Mouse (Mus musculus) MEL (cell line): ENCODE data around the gene Ahcy. TPM values are rescaled to one million over a fixed set of nuclear protein-coding genes. Genes with fewer than 3 reads are reported as not detected.
A peak's percentile ranks its signal among the peaks of the same experiment; 100 is the strongest.

Source experiments
- DNase-seq: peaks from one replicate; pipeline ENCODE4 v3.0.0; 2011; ENCODE audit warnings: low read depth, low spot score
- H3K27ac ChIP-seq: 2 replicates; pipeline ENCODE4 v1.5.1; 2012; ENCODE audit warnings: low read depth, mild to moderate bottlenecking, control low read depth, low read length, moderate library complexity; ENCODE audit not compliant: control insufficient read depth
- H3K27me3 ChIP-seq, 2 experiments: fragments of 150-350 bp in 1 of 2; sonication (generic) in 1 of 2; 2 replicates each; pipeline ENCODE4 v1.6.1; 2012; ENCODE audit warnings: low read length in 2 of 2, mild to moderate bottlenecking in 2 of 2, improper control_type of control experiment in 1 of 2, moderate library complexity in 1 of 2; ENCODE audit not compliant: insufficient read depth in 2 of 2, control insufficient read depth in 1 of 2
- H3K36me3 ChIP-seq, 2 experiments: 2 replicates each; pipeline ENCODE4 v1.6.1; 2012 to 2014; ENCODE audit warnings: low read length in 2 of 2, improper control_type of control experiment in 1 of 2, inconsistent platforms in 1 of 2, mild to moderate bottlenecking in 1 of 2; ENCODE audit not compliant: insufficient read depth in 2 of 2, control insufficient read depth in 1 of 2
- H3K4me1 ChIP-seq, 2 experiments: fragments of 150-350 bp in 1 of 2; sonication (generic) in 1 of 2; 2 replicates each; pipeline ENCODE4 v1.6.1; 2012; ENCODE audit warnings: low read length in 2 of 2, improper control_type of control experiment in 1 of 2, mild to moderate bottlenecking in 1 of 2; ENCODE audit not compliant: insufficient read depth in 2 of 2, control insufficient read depth in 1 of 2
- H3K4me3 ChIP-seq, 2 experiments: fragments of 150-350 bp in 1 of 2; sonication (generic) in 1 of 2; 2 replicates each; pipeline ENCODE4 v1.5.1; 2012; ENCODE audit warnings: low read depth in 2 of 2, low read length in 2 of 2, mild to moderate bottlenecking in 2 of 2, moderate library complexity in 2 of 2, control low read depth in 1 of 2, improper control_type of control experiment in 1 of 2; ENCODE audit not compliant: control insufficient read depth in 1 of 2, insufficient read depth in 1 of 2
- H3K79me2 ChIP-seq: 2 replicates; pipeline ENCODE4 v1.6.1; 2012; ENCODE audit warnings: mild to moderate bottlenecking, low read length, moderate library complexity; ENCODE audit not compliant: control insufficient read depth, poor library complexity, insufficient read depth
- H3K9ac ChIP-seq: 2 replicates; pipeline ENCODE4 v1.6.1; 2012; ENCODE audit warnings: low read depth, mild to moderate bottlenecking, control low read depth, low read length, moderate library complexity; ENCODE audit not compliant: control insufficient read depth, poor library complexity, severe bottlenecking
- H3K9me3 ChIP-seq: fragments of 150-350 bp; sonication (generic); replicated peaks from 2 replicates; pipeline ENCODE4 v1.6.1; 2012; ENCODE audit warnings: mild to moderate bottlenecking, low read length, improper control_type of control experiment, moderate library complexity; ENCODE audit not compliant: insufficient read depth
- CTCF ChIP-seq, 3 experiments: IDR thresholded peaks in 2 of 3; conservative IDR thresholded peaks in 1 of 3; 2 replicates each; pipeline ENCODE4 v1.5.1; 2011 to 2012; ENCODE audit warnings: low read length in 3 of 3, low read depth in 2 of 3, mild to moderate bottlenecking in 2 of 3, improper control_type of control experiment in 1 of 3, inconsistent platforms in 1 of 3, mixed read lengths in 1 of 3, moderate library complexity in 1 of 3; ENCODE audit not compliant: control insufficient read depth in 1 of 3, insufficient read depth in 1 of 3, poor library complexity in 1 of 3, severe bottlenecking in 1 of 3
- E2F4 ChIP-seq: IDR thresholded peaks from 2 replicates; pipeline ENCODE4 v1.6.1; 2011; ENCODE audit warnings: low read depth, low read length, improper control_type of control experiment, borderline replicate concordance
- ELF1 ChIP-seq: IDR thresholded peaks from 2 replicates; pipeline ENCODE4 v1.6.1; 2014; ENCODE audit warnings: low read depth, mild to moderate bottlenecking, inconsistent platforms, low read length, improper control_type of control experiment, moderate library complexity
- EP300 ChIP-seq, 2 experiments: IDR thresholded peaks; 2 replicates each; pipeline ENCODE4 v1.6.1; 2011; ENCODE audit warnings: improper control_type of control experiment in 2 of 2, low read length in 2 of 2, low read depth in 1 of 2, mild to moderate bottlenecking in 1 of 2
- GABPA ChIP-seq: IDR thresholded peaks from 2 replicates; pipeline ENCODE4 v1.6.1; 2012; ENCODE audit warnings: low read depth, mild to moderate bottlenecking, inconsistent platforms, low read length, improper control_type of control experiment, moderate library complexity
- GATA1 ChIP-seq: IDR thresholded peaks from 2 replicates; pipeline ENCODE4 v1.6.1; 2011; ENCODE audit warnings: low read depth, low read length, improper control_type of control experiment
- HCFC1 ChIP-seq: IDR thresholded peaks from 2 replicates; pipeline ENCODE4 v1.6.1; 2012; ENCODE audit warnings: low read depth, mild to moderate bottlenecking, inconsistent platforms, low read length, improper control_type of control experiment, moderate library complexity
- KAT2A ChIP-seq: conservative IDR thresholded peaks from 2 replicates; pipeline ENCODE4 v1.6.1; 2012; ENCODE audit warnings: low read depth, low read length, improper control_type of control experiment, inconsistent platforms
- MAX ChIP-seq: IDR thresholded peaks from 2 replicates; pipeline ENCODE4 v1.6.1; 2011; ENCODE audit warnings: low read length, improper control_type of control experiment
- MAZ ChIP-seq: IDR thresholded peaks from 2 replicates; pipeline ENCODE4 v1.6.1; 2012; ENCODE audit warnings: low read depth, mild to moderate bottlenecking, inconsistent platforms, low read length, improper control_type of control experiment
- MXI1 ChIP-seq: IDR thresholded peaks from 2 replicates; pipeline ENCODE4 v1.6.1; 2011; ENCODE audit warnings: mild to moderate bottlenecking, low read depth, low read length, improper control_type of control experiment
- MYC ChIP-seq: IDR thresholded peaks from 2 replicates; pipeline ENCODE4 v1.6.1; 2011; ENCODE audit warnings: low read depth, mild to moderate bottlenecking, low read length, improper control_type of control experiment, moderate library complexity
- NRF1 ChIP-seq: IDR thresholded peaks from 2 replicates; pipeline ENCODE4 v1.6.1; 2014; ENCODE audit warnings: low read depth, mild to moderate bottlenecking, inconsistent platforms, low read length, improper control_type of control experiment, moderate library complexity; ENCODE audit not compliant: poor library complexity, insufficient read depth, severe bottlenecking
- POLR2A ChIP-seq, 2 experiments: IDR thresholded peaks; 2 replicates each; pipeline ENCODE4 v1.6.1; 2011 to 2012; ENCODE audit warnings: low read length in 2 of 2, mild to moderate bottlenecking in 2 of 2, control low read depth in 1 of 2, improper control_type of control experiment in 1 of 2, low read depth in 1 of 2, moderate library complexity in 1 of 2; ENCODE audit not compliant: control insufficient read depth in 1 of 2, insufficient read depth in 1 of 2, poor library complexity in 1 of 2
- POLR2AphosphoS2 ChIP-seq: IDR thresholded peaks from 2 replicates; pipeline ENCODE4 v1.6.1; 2011; ENCODE audit warnings: low read length, improper control_type of control experiment
- RAD21 ChIP-seq: IDR thresholded peaks from 2 replicates; pipeline ENCODE4 v1.6.1; 2011; ENCODE audit warnings: mild to moderate bottlenecking, low read depth, low read length, improper control_type of control experiment
- SMC3 ChIP-seq: IDR thresholded peaks from 2 replicates; pipeline ENCODE4 v1.6.1; 2011; ENCODE audit warnings: low read depth, low read length, improper control_type of control experiment
- TAL1 ChIP-seq: IDR thresholded peaks from 2 replicates; pipeline ENCODE4 v1.6.1; 2012; ENCODE audit warnings: mild to moderate bottlenecking, inconsistent platforms, low read length, moderate library complexity, mixed read lengths
- TBP ChIP-seq: IDR thresholded peaks from 2 replicates; pipeline ENCODE4 v1.8.0; 2011; ENCODE audit warnings: low read depth, low read length, improper control_type of control experiment
- TCF12 ChIP-seq: IDR thresholded peaks from 2 replicates; pipeline ENCODE4 v1.6.1; 2014; ENCODE audit warnings: low read depth, mild to moderate bottlenecking, inconsistent platforms, low read length, improper control_type of control experiment, moderate library complexity
- USF2 ChIP-seq, 2 experiments: IDR thresholded peaks; 2 replicates each; pipeline ENCODE4 v1.6.1; 2011 to 2012; ENCODE audit warnings: improper control_type of control experiment in 2 of 2, low read length in 2 of 2, borderline replicate concordance in 1 of 2, inconsistent platforms in 1 of 2, low read depth in 1 of 2, mild to moderate bottlenecking in 1 of 2; ENCODE audit not compliant: insufficient read depth in 1 of 2
- ZC3H11A ChIP-seq: IDR thresholded peaks from 2 replicates; pipeline ENCODE4 v1.6.1; 2012; ENCODE audit warnings: low read depth, mild to moderate bottlenecking, inconsistent platforms, low read length, improper control_type of control experiment
- ZKSCAN1 ChIP-seq: IDR thresholded peaks from 2 replicates; pipeline ENCODE4 v1.6.1; 2012; ENCODE audit warnings: low read depth, mild to moderate bottlenecking, inconsistent platforms, low read length, improper control_type of control experiment, moderate library complexity
- ZMIZ1 ChIP-seq: IDR thresholded peaks from 2 replicates; pipeline ENCODE4 v1.6.1; 2012; ENCODE audit warnings: low read depth, mild to moderate bottlenecking, inconsistent platforms, low read length, improper control_type of control experiment, moderate library complexity
- polyA plus RNA-seq, 2 experiments: library from polyadenylated mRNA; stranded (reverse) in 1 of 2; unstranded in 1 of 2; fragments of >175 nt in 1 of 2; fragments of >200 nt in 1 of 2; gene quantifications; 2 replicates each; pipeline versions ENCODE4 v1.2.1 to v1.2.4; 2012; ENCODE audit warnings: low replicate concordance in 2 of 2, low read depth in 1 of 2; ENCODE audit not compliant: insufficient read length in 2 of 2, insufficient read depth in 1 of 2, missing spikeins in 1 of 2
- total RNA-seq: library from RNA; depleted of rRNA; stranded (reverse); fragments of 300-350 nt; gene quantifications from 2 replicates; pipeline ENCODE4 v1.2.3, GENCODE M21; 2012

The Ahcy gene
- total and polyA plus RNA-seq, 3 experiments, result 255 to 5,082 (median 364) TPM

- TF ChIP-seq SMC3, result peak; percentile 68
- TF ChIP-seq ZMIZ1, result no peak; the same call in 1 of the 2 replicates
- TF ChIP-seq TCF12, result peak; percentile 9; the same call in 1 of the 2 replicates
- peak; percentile 41; the same call in 1 of the 2 replicates for TF ChIP-seq ZC3H11A
- 0 out of 2 replicates have a peak, but pooled peaks have one; percentile 13 for TF ChIP-seq MAZ
- TF ChIP-seq GABPA, result no peak
- TF ChIP-seq EP300 (IDR thresholded peaks at IDR 0.05; ENCODE audit: low read depth in 1 of 2, low read length in 2 of 2), result 0 out of 4 replicates have a peak, but pooled peaks of 1 of the 2 experiments have one; percentile 37
- TF ChIP-seq POLR2A (IDR thresholded peaks at IDR 0.05; ENCODE audit: control insufficient read depth in 1 of 2, insufficient read depth in 1 of 2, low read depth in 1 of 2, low read length in 2 of 2, poor library complexity in 1 of 2), result peak in 1 of 2 experiments; percentile 0; a peak in 1 of 4 replicates
- 0 out of 2 replicates have a peak, but pooled peaks have one; percentile 10 for TF ChIP-seq GATA1
- peak; percentile 60 for TF ChIP-seq RAD21
- TF ChIP-seq CTCF (IDR thresholded peaks at IDR 0.05 in 2 of 3, conservative IDR thresholded peaks at IDR 0.05 in 1 of 3; ENCODE audit: control insufficient read depth in 1 of 3, insufficient read depth in 1 of 3, low read depth in 2 of 3, low read length in 3 of 3, poor library complexity in 1 of 3, severe bottlenecking in 1 of 3), result peak; percentile 54 to 80 (median 60)
- no peak for TF ChIP-seq NRF1
- Histone ChIP-seq H3K27me3 (no peaks in the 10 kb centered on the region), H3K9ac (peak overlapping the region; percentile 82), H3K9me3 (no peaks in the 10 kb centered on the region), H3K4me1 (peaks cover 9 to 10% of the 10 kb centered on the region in 2 experiments), H3K79me2 (no peaks in the 10 kb centered on the region; the same call in 1 of the 2 replicates), H3K27ac (peak overlapping the region; percentile 94), H3K4me3 (peak overlapping the region; percentile 71 to 75), H3K36me3 (peaks cover 0 to 2% of the 10 kb centered on the region in 2 experiments; a peak in 1 of 4 replicates)
- DNase-seq, result peak; percentile 90
These were observed 54.6 kb downstream of the Ahcy start for GRCm38 (mm10) chr2:155019673-155020072.

GRCm38 (mm10) chr2:155018762-155019641 is 55.3 kb downstream of the Ahcy start:
- peak; percentile 96 for DNase-seq
- peak overlapping the region; percentile 82 for H3K9ac ChIP-seq
- no peaks in the 10 kb centered on the region; the same call in 1 of the 2 replicates for H3K79me2 ChIP-seq
- peaks cover 0 to 3% of the 10 kb centered on the region in 2 experiments; a peak in 1 of 4 replicates for H3K27me3 ChIP-seq
- no peaks in the 10 kb centered on the region for H3K9me3 ChIP-seq
- H3K27ac ChIP-seq, result peak overlapping the region; percentile 94
- H3K4me3 ChIP-seq, result peak overlapping the region; percentile 71 to 75
- H3K4me1 ChIP-seq, result peaks cover 9 to 10% of the 10 kb centered on the region in 2 experiments
- H3K36me3 ChIP-seq, result peaks cover 0 to 2% of the 10 kb centered on the region in 2 experiments; a peak in 1 of 4 replicates
- TF ChIP-seq TBP (peak; percentile 60; the same call in 1 of the 2 replicates), E2F4 (peak; percentile 57; the same call in 1 of the 2 replicates), MAZ (peak; percentile 71), ZMIZ1 (peak; percentile 72), TAL1 (no peak), GATA1 (no peak), SMC3 (no peak), MYC (no peak), ZKSCAN1 (no peak), NRF1 (peak; percentile 74), POLR2AphosphoS2 (peak; percentile 52; the same call in 1 of the 2 replicates), MXI1 (peak; percentile 69), ELF1 (no peak), GABPA (no peak), ZC3H11A (no peak), CTCF (IDR thresholded peaks at IDR 0.05 in 2 of 3, conservative IDR thresholded peaks at IDR 0.05 in 1 of 3; ENCODE audit: control insufficient read depth in 1 of 3, insufficient read depth in 1 of 3, low read depth in 2 of 3, low read length in 3 of 3, poor library complexity in 1 of 3, severe bottlenecking in 1 of 3) (no peak; a peak in 1 of 6 replicates), TCF12 (peak; percentile 6; the same call in 1 of the 2 replicates), HCFC1 (peak; percentile 22; the same call in 1 of the 2 replicates), KAT2A (no peak), RAD21 (no peak), MAX (peak; percentile 42; the same call in 1 of the 2 replicates), POLR2A (IDR thresholded peaks at IDR 0.05; ENCODE audit: control insufficient read depth in 1 of 2, insufficient read depth in 1 of 2, low read depth in 1 of 2, low read length in 2 of 2, poor library complexity in 1 of 2) (peak in 1 of 2 experiments; percentile 68; a peak in 2 of 4 replicates), USF2 (IDR thresholded peaks at IDR 0.05; ENCODE audit: borderline replicate concordance in 1 of 2, insufficient read depth in 1 of 2, low read depth in 1 of 2, low read length in 2 of 2) (no peak)
